Mouse (Mus musculus) embryonic facial prominence, embryonic 12.5 days (tissue): ENCODE measurements around the gene Dapk3. TPM values are rescaled to one million over a fixed set of nuclear protein-coding genes. Genes with fewer than 3 reads are reported as not detected.

Source experiments
- ATAC-seq: fragments of 200-750 bp; cut with Nextera tagmentation; 2 replicates; pipeline ENCODE4 v1.8.0; 2017; ENCODE audit not compliant: insufficient number of reproducible peaks, insufficient read depth, low FRiP score, low TSS enrichment
- H3K27ac ChIP-seq: fragments of 300-500 bp; sonication (generic); 2 replicates; pipeline ENCODE4 v1.5.1; 2016; ENCODE audit warnings: mild to moderate bottlenecking
- H3K27me3 ChIP-seq: fragments of 300-500 bp; sonication (generic); 2 replicates; pipeline ENCODE4 v1.6.1; 2016; ENCODE audit warnings: mild to moderate bottlenecking, moderate library complexity
- H3K36me3 ChIP-seq: fragments of 300-500 bp; sonication (generic); 2 replicates; pipeline ENCODE4 v1.6.1; 2016; ENCODE audit warnings: mild to moderate bottlenecking
- H3K4me1 ChIP-seq: fragments of 300-500 bp; sonication (generic); 2 replicates; pipeline ENCODE4 v1.6.1; 2016
- H3K4me2 ChIP-seq: fragments of 300-500 bp; sonication (generic); replicated peaks from 2 replicates; pipeline ENCODE4 v1.6.1; 2016; ENCODE audit warnings: mild to moderate bottlenecking, moderate library complexity
- H3K4me3 ChIP-seq: fragments of 300-500 bp; sonication (generic); 2 replicates; pipeline ENCODE4 v1.5.1; 2016; ENCODE audit warnings: mild to moderate bottlenecking
- H3K9ac ChIP-seq: fragments of 300-500 bp; sonication (generic); 2 replicates; pipeline ENCODE4 v1.6.1; 2016; ENCODE audit warnings: mild to moderate bottlenecking, moderate library complexity
- H3K9me3 ChIP-seq: fragments of 300-500 bp; sonication (generic); 2 replicates; pipeline ENCODE4 v1.6.1; 2016; ENCODE audit warnings: mild to moderate bottlenecking, moderate library complexity
- WGBS: fragments of 180-500 bp; shearing (Covaris S2); methylation state at CpG from one replicate; pipeline ENCODE4 v1.1.7; 2016; 5-methylcytosine and 5-hydroxymethylcytosine counted together
- polyA plus RNA-seq: library from polyadenylated mRNA; unstranded; fragments of >200 nt; fragmentation: Nextera tagmentation; extraction: Ambion mirVana; gene quantifications from 2 replicates; pipeline ENCODE4 v1.2.1, GENCODE M21; 2016

The Dapk3 gene
- polyA plus RNA-seq, 1 experiment from 2014 or later: 79.5 TPM

- H3K27ac ChIP-seq: no peak overlapping the region
- no peak for ATAC-seq
- 82% methylated on average over 6 of the region's 6 CpGs for WGBS
- H3K9me3 ChIP-seq: no peaks in the 10 kb centered on the region
- H3K4me3 ChIP-seq: no peak overlapping the region
- H3K4me2 ChIP-seq: no peak overlapping the region
- peaks cover 42% of the 10 kb centered on the region for H3K27me3 ChIP-seq
- peaks cover 12% of the 10 kb centered on the region for H3K4me1 ChIP-seq
- H3K9ac ChIP-seq: no peak overlapping the region
- H3K36me3 ChIP-seq: no peaks in the 10 kb centered on the region
Observed at GRCm38 (mm10) chr10:81234206-81234605, 51.4 kb downstream of the Dapk3 start.

GRCm38 (mm10) chr10:81236471-81237268, 53.9 kb downstream of the Dapk3 start:
- no peak overlapping the region for H3K4me2 ChIP-seq
- peaks cover 41% of the 10 kb centered on the region for H3K27me3 ChIP-seq
- peaks cover 17% of the 10 kb centered on the region for H3K4me1 ChIP-seq

GRCm38 (mm10) chr10:81238618-81239017, 55.8 kb downstream of the Dapk3 start:
- H3K4me2 ChIP-seq: no peak overlapping the region
- WGBS: 74% methylated on average over 2 of the region's 2 CpGs
- ATAC-seq: no peak

More at GRCm38 (mm10) chr10:81236471-81237268, 53.9 kb downstream of the Dapk3 start:
- WGBS: 81% methylated on average over 12 of the region's 12 CpGs
- Histone ChIP-seq H3K9ac (no peak overlapping the region), H3K27ac (no peak overlapping the region), H3K4me3 (no peak overlapping the region), H3K36me3 (no peaks in the 10 kb centered on the region), H3K9me3 (no peaks in the 10 kb centered on the region)
- ATAC-seq: no peak

GRCm38 (mm10) chr10:81240876-81241275, 58.1 kb downstream of the Dapk3 start:
- H3K4me1 ChIP-seq: peaks cover 12% of the 10 kb centered on the region
- no peaks in the 10 kb centered on the region for H3K36me3 ChIP-seq
- H3K27me3 ChIP-seq: peaks cover 49% of the 10 kb centered on the region
- no peak overlapping the region for H3K27ac ChIP-seq
- no peak for ATAC-seq
- H3K9me3 ChIP-seq: no peaks in the 10 kb centered on the region
- no peak overlapping the region for H3K4me2 ChIP-seq
- no peak overlapping the region for H3K9ac ChIP-seq
- WGBS: 27% methylated on average over 13 of the region's 13 CpGs
- H3K4me3 ChIP-seq: no peak overlapping the region

More at GRCm38 (mm10) chr10:81238618-81239017, 55.8 kb downstream of the Dapk3 start:
- Histone ChIP-seq H3K9me3 (no peaks in the 10 kb centered on the region), H3K4me3 (no peak overlapping the region), H3K9ac (no peak overlapping the region), H3K4me1 (peaks cover 16% of the 10 kb centered on the region), H3K36me3 (no peaks in the 10 kb centered on the region), H3K27ac (no peak overlapping the region), H3K27me3 (peaks cover 44% of the 10 kb centered on the region)

GRCm38 (mm10) chr10:81242021-81242420, 59.2 kb downstream of the Dapk3 start:
- Histone ChIP-seq H3K4me3 (no peak overlapping the region), H3K4me1 (peaks cover 12% of the 10 kb centered on the region), H3K27me3 (peaks cover 49% of the 10 kb centered on the region), H3K36me3 (no peaks in the 10 kb centered on the region), H3K9ac (no peak overlapping the region), H3K9me3 (no peaks in the 10 kb centered on the region), H3K27ac (no peak overlapping the region), H3K4me2 (no peak overlapping the region)
- ATAC-seq: no peak
- WGBS: 91% methylated on average over 16 of the region's 16 CpGs

Other genes with a start within 250 kb of the Dapk3 start
- gene Gng7, start 168.1 kb upstream of the Dapk3 start, polyA plus RNA-seq: 11.0 and 11.4 TPM in 2 replicates
- 1.9 and 2.1 TPM in 2 replicates for gene Diras1, start 157.3 kb upstream of the Dapk3 start, polyA plus RNA-seq
- 21.8 and 21.9 TPM in 2 replicates for gene Slc39a3, start 145.6 kb upstream of the Dapk3 start, polyA plus RNA-seq
- gene Sgta, start 122.8 kb upstream of the Dapk3 start, polyA plus RNA-seq: 242 and 251 TPM in 2 replicates
- 68.2 and 71.3 TPM in 2 replicates for gene Thop1, start 113.0 kb upstream of the Dapk3 start, polyA plus RNA-seq
- gene Creb3l3, start 84.1 kb upstream of the Dapk3 start, polyA plus RNA-seq: 0.31 and 0.69 TPM in 2 replicates
- gene Map2k2, start 77.1 kb upstream of the Dapk3 start, polyA plus RNA-seq: 230 and 238 TPM in 2 replicates
- gene Zbtb7a, start 47.8 kb upstream of the Dapk3 start, polyA plus RNA-seq: 21.7 and 22.3 TPM in 2 replicates
- 57.5 and 62.0 TPM in 2 replicates for gene Pias4, start 15.1 kb upstream of the Dapk3 start, polyA plus RNA-seq
- gene Eef2, start 6.4 kb upstream of the Dapk3 start, polyA plus RNA-seq: 552 and 562 TPM in 2 replicates
- gene 4930442H23Rik, start 844 bp downstream of the Dapk3 start, polyA plus RNA-seq: not detected in 2 replicates
- gene Nmrk2, start 19.0 kb downstream of the Dapk3 start, polyA plus RNA-seq: 0.20 TPM in 1 of 2 replicates, not detected in the other
- gene Atcay, start 47.8 kb downstream of the Dapk3 start, polyA plus RNA-seq: 3.0 and 3.8 TPM in 2 replicates
- 13.2 and 13.4 TPM in 2 replicates for gene Zfr2, start 50.1 kb downstream of the Dapk3 start, polyA plus RNA-seq
- 5.6 and 7.2 TPM in 2 replicates for gene Matk, start 69.9 kb downstream of the Dapk3 start, polyA plus RNA-seq
- 194 and 205 TPM in 2 replicates for gene Mrpl54, start 83.9 kb downstream of the Dapk3 start, polyA plus RNA-seq
- 53.9 and 55.4 TPM in 2 replicates for gene Apba3, start 84.0 kb downstream of the Dapk3 start, polyA plus RNA-seq
- gene Tjp3, start 108.6 kb downstream of the Dapk3 start, polyA plus RNA-seq: 4.5 and 6.4 TPM in 2 replicates
- 70.1 and 75.3 TPM in 2 replicates for gene Pip5k1c, start 110.0 kb downstream of the Dapk3 start, polyA plus RNA-seq
- 61.0 and 62.2 TPM in 2 replicates for gene Cactin, start 138.1 kb downstream of the Dapk3 start, polyA plus RNA-seq
- gene Tbxa2r, start 145.7 kb downstream of the Dapk3 start, polyA plus RNA-seq: 2.8 and 3.1 TPM in 2 replicates
- not detected in 2 replicates for gene Gipc3, start 160.3 kb downstream of the Dapk3 start, polyA plus RNA-seq
- 130 and 132 TPM in 2 replicates for gene Hmg20b, start 167.5 kb downstream of the Dapk3 start, polyA plus RNA-seq
- 13.9 and 14.5 TPM in 2 replicates for gene Mfsd12, start 174.5 kb downstream of the Dapk3 start, polyA plus RNA-seq
- 0.73 and 0.82 TPM in 2 replicates for gene 4930404N11Rik, start 182.8 kb downstream of the Dapk3 start, polyA plus RNA-seq
- gene Fzr1, start 195.5 kb downstream of the Dapk3 start, polyA plus RNA-seq: 140 and 143 TPM in 2 replicates
- gene Dohh, start 201.4 kb downstream of the Dapk3 start, polyA plus RNA-seq: 73.6 and 77.0 TPM in 2 replicates
- 2.9 and 4.1 TPM in 2 replicates for gene Gm48551, start 201.5 kb downstream of the Dapk3 start, polyA plus RNA-seq
- gene Gm48552, start 206.0 kb downstream of the Dapk3 start, polyA plus RNA-seq: 2.0 and 3.8 TPM in 2 replicates
- 3.1 and 3.4 TPM in 2 replicates for gene Smim24, start 210.0 kb downstream of the Dapk3 start, polyA plus RNA-seq